Mouse (Mus musculus) liver, embryonic 14.5 days (tissue): ENCODE measurements at regions not wholly inside any gene's neighbourhood (a gene's known extent, or its start where the extent isn't known, plus 50 kb on each side); places are given as distances from the start of the nearest gene placed in this dataset.

Experiments
- ATAC-seq: fragments of 200-750 bp; cut with Nextera tagmentation; 2 replicates; pipeline ENCODE4 v1.8.0; 2017; ENCODE audit warnings: moderate number of reproducible peaks, mild to moderate bottlenecking, moderate library complexity; ENCODE audit not compliant: insufficient read depth
- DNase-seq, 3 experiments: peaks; one replicate each; pipeline ENCODE4 v3.0.0-alpha.2; 2012 to 2013; ENCODE audit warnings: low read depth in 3 of 3, low spot score in 3 of 3
- H3K27ac ChIP-seq: fragments of 300-500 bp; sonication (generic); 2 replicates; pipeline ENCODE4 v1.5.1; 2014; ENCODE audit warnings: moderate library complexity, mild to moderate bottlenecking, control low read depth, inconsistent platforms
- H3K27me3 ChIP-seq: fragments of 300-500 bp; sonication (generic); 2 replicates; pipeline ENCODE4 v1.6.1; 2014; ENCODE audit warnings: mild to moderate bottlenecking, low read length, moderate library complexity; ENCODE audit not compliant: control insufficient read depth, insufficient read depth
- H3K36me3 ChIP-seq: fragments of 300-500 bp; sonication (generic); replicated peaks from 2 replicates; pipeline ENCODE4 v1.6.1; 2014; ENCODE audit warnings: low read depth; ENCODE audit not compliant: control insufficient read depth, insufficient read depth
- H3K4me1 ChIP-seq, 2 experiments: fragments of 200-500 bp in 1 of 2; fragments of 300-500 bp in 1 of 2; sonication (generic) in 1 of 2; replicated peaks; 2 replicates each; pipeline ENCODE4 v1.6.1; 2012 to 2014; ENCODE audit warnings: antibody characterized with exemption in 1 of 2, inconsistent platforms in 1 of 2, low read length in 1 of 2; ENCODE audit not compliant: control insufficient read depth in 2 of 2, insufficient read depth in 2 of 2
- H3K4me2 ChIP-seq: fragments of 300-500 bp; sonication (generic); 2 replicates; pipeline ENCODE4 v1.6.1; 2014; ENCODE audit warnings: low read depth, mild to moderate bottlenecking, control low read depth, moderate library complexity
- H3K4me3 ChIP-seq, 2 experiments: fragments of 200-500 bp in 1 of 2; fragments of 300-500 bp in 1 of 2; sonication (generic) in 1 of 2; 2 replicates each; pipeline ENCODE4 v1.5.1; 2012 to 2014; ENCODE audit warnings: low read depth in 2 of 2, low read length in 2 of 2, mild to moderate bottlenecking in 2 of 2, control low read depth in 1 of 2, inconsistent platforms in 1 of 2, moderate library complexity in 1 of 2; ENCODE audit not compliant: insufficient read depth in 1 of 2
- H3K9ac ChIP-seq: fragments of 300-500 bp; sonication (generic); replicated peaks from 2 replicates; pipeline ENCODE4 v1.6.1; 2014; ENCODE audit warnings: mild to moderate bottlenecking, control low read depth, moderate library complexity
- H3K9me3 ChIP-seq: fragments of 300-500 bp; sonication (generic); 2 replicates; pipeline ENCODE4 v1.6.1; 2016; ENCODE audit warnings: low read length, mixed read lengths; ENCODE audit not compliant: control insufficient read depth
- CTCF ChIP-seq: IDR thresholded peaks from 2 replicates; pipeline ENCODE4 v1.5.1; 2016; ENCODE audit warnings: antibody characterized with exemption, low read depth, control low read depth
- EP300 ChIP-seq: IDR thresholded peaks from 2 replicates; pipeline ENCODE4 v1.6.1; 2016; ENCODE audit warnings: antibody characterized with exemption, low read depth
- WGBS: fragments of 180-500 bp; shearing (Covaris S2); extraction: QIAGEN DNeasy Blood & Tissue Kit; methylation state at CpG from one replicate; pipeline ENCODE4 v1.1.7; 2014; ENCODE audit not compliant: insufficient replicate concordance; 5-methylcytosine and 5-hydroxymethylcytosine counted together

DNA sequence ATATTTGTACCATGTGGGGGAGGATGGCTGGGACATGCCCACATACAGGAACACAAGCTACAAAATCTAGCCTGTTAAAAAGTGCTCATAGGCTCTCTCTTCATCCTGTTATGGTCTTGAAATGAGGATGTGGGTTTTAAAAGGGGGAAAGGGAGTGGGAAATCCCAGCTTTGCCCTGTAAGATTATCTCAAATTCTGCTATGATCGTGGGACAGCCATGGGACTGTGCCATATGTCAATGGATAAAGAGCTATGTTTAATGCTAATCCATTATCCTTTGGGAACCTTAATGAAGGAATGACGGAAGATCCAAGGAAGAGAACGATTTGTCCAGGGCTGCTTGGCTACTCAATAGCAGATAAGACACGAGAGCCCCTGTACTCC, 113.8 kb upstream of the Foxn2 start:
- H3K36me3 ChIP-seq: no peaks in the 10 kb centered on the region
- H3K4me1 ChIP-seq: peaks cover 0 to 5% of the 10 kb centered on the region in 2 experiments; a peak in 1 of 4 replicates
- DNase-seq (no peak), ATAC-seq (no peak)
- H3K9me3 ChIP-seq: peaks cover 3% of the 10 kb centered on the region
- H3K4me3 ChIP-seq: no peak overlapping the region
- no peaks in the 10 kb centered on the region for H3K27me3 ChIP-seq
- no peak overlapping the region for H3K4me2 ChIP-seq
- 57% methylated on average over 4 of the region's 4 CpGs for WGBS
- H3K9ac ChIP-seq: no peak overlapping the region
- no peak overlapping the region for H3K27ac ChIP-seq
- TF ChIP-seq CTCF (no peak), EP300 (no peak)

DNA sequence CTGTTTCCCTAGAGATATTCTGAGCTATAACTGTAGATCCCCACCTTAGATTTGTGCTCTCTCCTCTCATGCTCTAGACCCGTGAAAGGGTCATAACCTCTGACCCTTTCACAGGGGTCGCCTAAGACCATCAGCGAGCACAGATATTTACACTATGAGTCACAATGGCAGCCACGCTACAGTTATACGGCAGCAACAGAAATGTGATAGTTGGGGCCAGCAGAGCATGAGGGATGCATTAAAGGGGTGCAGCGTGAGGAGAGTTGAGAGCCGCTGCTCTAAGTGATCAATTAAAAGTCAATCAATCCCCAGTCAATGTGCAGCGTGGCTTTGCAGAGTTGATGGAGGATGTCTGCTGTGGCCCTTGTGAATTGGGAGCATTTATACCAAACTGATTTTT, 112.7 kb upstream of the Foxn2 start:
- peaks cover 3% of the 10 kb centered on the region for H3K9me3 ChIP-seq
- ATAC-seq (no peak), DNase-seq (no peak)
- TF ChIP-seq CTCF: no peak
- TF ChIP-seq EP300: no peak
- H3K9ac ChIP-seq: no peak overlapping the region
- H3K4me3 ChIP-seq: no peak overlapping the region
- WGBS: 52% methylated on average over 8 of the region's 8 CpGs
- H3K4me1 ChIP-seq: peaks cover 0 to 5% of the 10 kb centered on the region in 2 experiments; a peak in 1 of 4 replicates
- no peaks in the 10 kb centered on the region for H3K36me3 ChIP-seq
- H3K27me3 ChIP-seq: no peaks in the 10 kb centered on the region
- no peak overlapping the region for H3K27ac ChIP-seq
- H3K4me2 ChIP-seq: no peak overlapping the region

DNA sequence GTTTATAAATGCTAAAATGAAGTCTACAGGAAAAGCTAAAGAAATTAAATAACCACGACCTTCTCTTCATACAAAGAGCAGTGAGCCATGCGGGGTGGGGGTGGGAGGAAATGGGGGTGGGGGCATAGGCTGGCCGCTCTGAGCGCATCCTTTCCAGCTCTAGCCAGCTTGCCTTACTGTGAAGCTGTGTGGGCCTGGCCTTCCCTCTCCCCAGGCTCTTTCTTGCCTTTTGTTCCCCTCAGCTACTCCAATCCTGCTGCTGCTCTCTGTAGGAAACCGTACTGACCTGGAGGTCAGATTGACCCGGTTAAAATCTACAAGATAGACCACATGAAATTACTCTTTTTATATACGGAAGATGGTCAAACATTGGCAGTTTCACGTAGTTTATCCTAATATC, 111.7 kb upstream of the Foxn2 start:
- Histone ChIP-seq H3K4me1 (peaks cover 0 to 5% of the 10 kb centered on the region in 2 experiments; a peak in 1 of 4 replicates), H3K4me3 (no peak overlapping the region), H3K27me3 (no peaks in the 10 kb centered on the region), H3K27ac (no peak overlapping the region), H3K9ac (no peak overlapping the region), H3K36me3 (no peaks in the 10 kb centered on the region), H3K9me3 (peaks cover 3% of the 10 kb centered on the region), H3K4me2 (no peak overlapping the region)
- DNase-seq (no peak), ATAC-seq (no peak)
- no peak for TF ChIP-seq EP300
- TF ChIP-seq CTCF: no peak
- WGBS: 40% methylated on average over 8 of the region's 8 CpGs

DNA sequence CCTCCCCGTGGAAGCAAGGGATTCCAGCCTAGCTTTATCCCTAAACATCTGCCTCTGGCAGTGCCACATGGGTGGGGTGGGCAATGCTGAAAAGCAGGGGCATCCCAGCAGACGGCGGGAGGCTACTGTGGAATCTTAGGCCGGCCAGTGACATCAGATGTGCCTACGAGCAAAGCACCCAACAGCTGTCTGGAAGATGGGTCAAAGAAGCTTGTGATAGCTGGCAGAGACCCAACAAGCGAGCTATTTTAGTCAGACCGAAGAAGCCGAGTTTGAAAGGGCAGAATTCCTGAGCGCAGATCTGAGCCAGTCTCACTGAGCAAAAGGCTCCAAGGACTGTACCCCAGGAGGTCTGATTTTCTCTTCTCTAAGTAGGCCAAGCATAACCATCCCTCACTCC, 110.8 kb upstream of the Foxn2 start:
- peaks cover 0 to 5% of the 10 kb centered on the region in 2 experiments; a peak in 1 of 4 replicates for H3K4me1 ChIP-seq
- peaks cover 3% of the 10 kb centered on the region for H3K9me3 ChIP-seq
- no peak overlapping the region for H3K27ac ChIP-seq
- no peak overlapping the region for H3K4me3 ChIP-seq
- H3K27me3 ChIP-seq: no peaks in the 10 kb centered on the region
- 75% methylated on average over 9 of the region's 9 CpGs for WGBS
- no peak overlapping the region for H3K9ac ChIP-seq
- no peak overlapping the region for H3K4me2 ChIP-seq
- TF ChIP-seq CTCF (no peak), EP300 (no peak)
- DNase-seq (no peak), ATAC-seq (no peak)
- no peaks in the 10 kb centered on the region for H3K36me3 ChIP-seq

DNA sequence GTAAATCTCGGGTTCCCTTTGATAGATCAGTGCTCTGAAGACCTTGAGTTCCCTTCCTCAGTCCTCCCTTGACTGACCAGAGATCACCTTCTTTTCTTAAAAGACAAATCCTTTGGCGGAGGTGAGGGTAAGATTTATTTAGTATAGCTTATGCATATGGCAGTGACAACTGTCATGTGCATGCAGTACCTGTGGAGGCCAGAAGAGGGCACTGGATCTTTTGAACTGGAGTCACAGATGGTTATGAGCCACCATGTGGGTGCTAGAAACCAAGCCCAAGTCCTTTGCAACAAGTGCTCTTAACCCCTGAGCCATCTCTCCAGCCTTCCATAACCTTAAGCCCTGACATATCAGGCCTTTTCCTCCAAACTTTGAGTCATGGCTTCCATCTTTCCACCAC, 110.4 kb upstream of the Foxn2 start:
- no peak for DNase-seq
- 59% methylated on average over 2 of the region's 2 CpGs for WGBS
- no peak for ATAC-seq
- Histone ChIP-seq H3K36me3 (no peaks in the 10 kb centered on the region), H3K4me3 (no peak overlapping the region), H3K27me3 (no peaks in the 10 kb centered on the region), H3K4me2 (no peak overlapping the region), H3K4me1 (peaks cover 0 to 5% of the 10 kb centered on the region in 2 experiments; a peak in 1 of 4 replicates), H3K27ac (no peak overlapping the region), H3K9me3 (peaks cover 3% of the 10 kb centered on the region), H3K9ac (no peak overlapping the region)
- TF ChIP-seq EP300: no peak
- TF ChIP-seq CTCF: peak; percentile 46; the same call in 1 of the 2 replicates
